Mouse (Mus musculus) kidney, adult 9 months (tissue): ENCODE data around the gene Map4k4.
A peak's percentile ranks its signal among the peaks of the same experiment; 100 is the strongest.

Source experiments
- DNase-seq: peaks from one replicate; pipeline ENCODE4 v3.0.0; 2022

Gene Map4k4

GRCm38 (mm10) chr1:39901063-39901811 is 524 bp downstream of the Map4k4 start:
- DNase-seq, result peak; percentile 38

- no peak for DNase-seq
Observed at GRCm38 (mm10) chr1:39901851-39902703, 1.4 kb downstream of the Map4k4 start.

- DNase-seq, result peak; percentile 23
Observed at GRCm38 (mm10) chr1:39902704-39903151, 2.0 kb downstream of the Map4k4 start.

DNA sequence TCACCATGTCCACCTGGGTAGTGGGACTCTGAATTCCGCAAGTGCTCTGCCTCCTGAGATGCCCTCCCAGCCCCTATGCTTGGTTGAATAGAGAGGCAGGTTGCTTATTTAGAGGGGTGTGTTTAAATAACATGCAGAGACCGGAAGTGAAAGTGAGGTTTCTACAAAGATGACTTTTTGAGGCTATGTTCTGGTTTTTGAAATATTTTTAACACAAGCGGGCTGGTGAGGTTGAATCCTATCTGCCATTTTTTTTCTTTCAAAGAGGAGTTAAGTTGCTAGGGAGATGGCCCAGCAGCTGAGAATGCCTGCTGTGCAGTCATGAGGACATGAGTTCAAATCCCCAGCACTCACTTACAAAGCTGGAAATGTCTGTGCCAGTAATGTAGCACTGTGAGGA is 4.0 kb downstream of the Map4k4 start:
- DNase-seq, result no peak

DNA sequence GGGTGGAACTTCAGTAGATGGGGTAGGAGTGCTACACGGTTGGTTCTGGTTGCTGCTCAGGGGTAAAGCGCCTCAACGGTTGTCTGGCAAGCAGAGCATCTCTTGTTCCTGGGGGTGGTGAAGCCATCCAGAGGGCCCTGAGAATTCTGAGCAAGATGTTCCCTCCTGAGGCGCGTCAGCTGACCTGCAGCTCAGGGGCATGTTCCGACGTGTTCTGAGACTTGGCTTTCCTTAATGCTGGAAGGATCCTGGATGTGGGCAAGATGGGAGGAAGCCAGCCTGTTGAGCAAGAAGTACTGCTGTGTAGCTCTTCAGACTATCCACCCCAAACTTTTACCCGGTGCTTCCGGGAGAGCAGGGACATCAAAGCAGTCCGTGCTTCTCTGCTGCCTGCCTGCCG is 6.2 kb downstream of the Map4k4 start:
- DNase-seq, result no peak

GRCm38 (mm10) chr1:39908976-39909375 is 8.3 kb downstream of the Map4k4 start:
- no peak for DNase-seq

- peak; percentile 57 for DNase-seq
Observed at GRCm38 (mm10) chr1:39911446-39911845, 10.7 kb downstream of the Map4k4 start.

DNA sequence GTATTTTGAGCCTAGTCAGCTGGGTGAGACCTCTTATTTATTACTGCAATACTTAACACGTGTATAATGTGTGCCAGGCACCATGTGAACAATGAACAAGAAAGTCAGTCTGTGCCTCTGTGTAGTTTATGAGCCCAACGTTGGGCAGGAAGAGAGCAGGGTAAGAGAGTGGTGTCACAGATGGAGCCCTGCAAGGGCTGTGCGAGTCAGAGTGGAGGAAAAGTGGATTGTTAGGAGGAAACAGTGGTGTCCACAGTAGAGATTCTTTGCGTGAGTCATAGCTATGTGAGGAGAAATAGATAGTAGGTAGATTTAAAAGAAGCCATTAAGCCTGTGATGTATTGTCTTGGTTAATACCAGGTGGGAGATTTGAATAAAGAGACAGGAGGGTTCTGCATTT is 12.5 kb downstream of the Map4k4 start:
- DNase-seq, result no peak

- DNase-seq, result no peak
Observed at GRCm38 (mm10) chr1:39916144-39916543, 15.4 kb downstream of the Map4k4 start.

DNA sequence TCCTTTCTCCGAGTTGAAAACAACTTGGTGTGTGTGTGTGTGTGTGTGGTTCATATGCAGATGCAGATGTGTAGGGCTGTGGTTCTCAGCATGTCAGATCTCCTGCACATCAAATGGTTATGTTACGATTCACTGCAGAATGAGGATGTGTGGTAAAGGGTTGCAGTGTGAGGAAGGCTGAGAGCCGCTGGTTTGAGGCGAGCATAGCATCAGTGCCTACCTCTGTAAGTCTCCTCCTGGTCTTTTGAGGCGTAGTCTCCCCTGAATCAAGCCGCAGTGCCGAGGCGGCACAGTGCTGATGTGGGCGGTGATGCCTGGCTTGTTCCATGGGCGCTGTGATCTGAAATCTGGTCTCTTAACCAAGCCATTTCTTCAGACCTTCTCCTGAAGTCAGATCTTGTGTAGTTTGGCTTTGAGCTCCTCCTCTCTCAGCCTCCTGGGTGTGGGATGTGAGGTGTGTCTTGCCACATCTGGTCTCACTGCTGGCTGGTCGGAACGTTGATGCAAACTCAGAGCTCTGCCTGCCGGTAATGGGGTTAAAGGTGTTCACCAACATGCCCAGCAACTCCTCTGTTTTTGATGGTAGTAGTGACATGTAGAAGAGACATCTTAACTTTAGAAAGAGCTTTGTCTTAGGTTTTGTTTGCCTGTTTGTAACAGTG is 17.3 kb downstream of the Map4k4 start:
- DNase-seq, result no peak

DNA sequence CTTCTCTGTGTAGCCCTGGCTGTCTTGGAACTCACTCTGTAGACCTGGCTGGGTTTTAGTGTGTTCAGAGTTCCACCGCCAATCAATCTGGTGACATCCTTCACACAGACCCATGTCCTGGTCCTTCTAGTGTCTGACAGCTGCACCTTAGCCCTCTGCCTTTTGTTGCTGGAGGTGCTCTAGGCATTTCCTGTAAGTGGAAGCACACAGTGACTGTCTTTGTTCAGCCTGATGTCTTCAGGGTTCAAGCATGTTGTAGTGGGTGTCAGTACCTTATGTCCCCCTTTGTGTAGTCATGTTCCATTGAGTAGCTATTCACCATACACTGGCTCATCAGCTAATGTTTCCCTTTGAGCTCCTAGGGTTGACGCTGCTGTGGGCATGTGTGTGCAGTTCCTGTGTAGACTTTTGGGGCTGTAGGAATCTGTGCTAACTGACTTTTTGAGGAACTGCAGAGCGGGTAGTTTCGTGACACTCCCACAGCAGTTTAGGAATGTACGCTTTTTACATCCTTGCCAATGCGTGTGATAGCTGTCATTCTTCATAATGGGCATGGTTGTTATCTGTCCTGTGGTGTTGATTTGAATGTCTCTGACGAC is 17.9 kb downstream of the Map4k4 start:
- DNase-seq, result no peak

- DNase-seq, result no peak
Observed at GRCm38 (mm10) chr1:39920616-39921015, 19.9 kb downstream of the Map4k4 start.

- DNase-seq, result no peak
Observed at GRCm38 (mm10) chr1:39921996-39922395, 21.3 kb downstream of the Map4k4 start.

DNA sequence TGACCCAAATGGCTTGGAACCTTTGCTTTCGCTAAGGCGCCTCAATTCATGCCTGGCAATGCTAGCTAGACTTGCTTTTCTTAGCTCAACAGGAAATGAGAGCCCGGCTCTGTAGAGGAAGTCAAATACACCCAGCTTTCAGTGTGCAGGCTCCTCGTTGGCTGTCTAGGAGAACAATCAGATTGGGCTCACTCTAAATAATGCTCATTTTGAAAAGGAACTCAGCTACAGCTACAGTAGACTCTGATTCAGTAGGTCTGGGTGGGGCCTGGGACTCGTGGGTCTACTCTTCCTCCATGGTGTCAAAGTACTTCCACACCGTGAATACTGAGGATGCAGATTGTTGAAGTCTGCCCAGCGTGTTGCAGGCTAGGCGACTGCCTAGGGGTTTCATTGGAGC is 22.0 kb downstream of the Map4k4 start:
- DNase-seq, result peak; percentile 66

DNA sequence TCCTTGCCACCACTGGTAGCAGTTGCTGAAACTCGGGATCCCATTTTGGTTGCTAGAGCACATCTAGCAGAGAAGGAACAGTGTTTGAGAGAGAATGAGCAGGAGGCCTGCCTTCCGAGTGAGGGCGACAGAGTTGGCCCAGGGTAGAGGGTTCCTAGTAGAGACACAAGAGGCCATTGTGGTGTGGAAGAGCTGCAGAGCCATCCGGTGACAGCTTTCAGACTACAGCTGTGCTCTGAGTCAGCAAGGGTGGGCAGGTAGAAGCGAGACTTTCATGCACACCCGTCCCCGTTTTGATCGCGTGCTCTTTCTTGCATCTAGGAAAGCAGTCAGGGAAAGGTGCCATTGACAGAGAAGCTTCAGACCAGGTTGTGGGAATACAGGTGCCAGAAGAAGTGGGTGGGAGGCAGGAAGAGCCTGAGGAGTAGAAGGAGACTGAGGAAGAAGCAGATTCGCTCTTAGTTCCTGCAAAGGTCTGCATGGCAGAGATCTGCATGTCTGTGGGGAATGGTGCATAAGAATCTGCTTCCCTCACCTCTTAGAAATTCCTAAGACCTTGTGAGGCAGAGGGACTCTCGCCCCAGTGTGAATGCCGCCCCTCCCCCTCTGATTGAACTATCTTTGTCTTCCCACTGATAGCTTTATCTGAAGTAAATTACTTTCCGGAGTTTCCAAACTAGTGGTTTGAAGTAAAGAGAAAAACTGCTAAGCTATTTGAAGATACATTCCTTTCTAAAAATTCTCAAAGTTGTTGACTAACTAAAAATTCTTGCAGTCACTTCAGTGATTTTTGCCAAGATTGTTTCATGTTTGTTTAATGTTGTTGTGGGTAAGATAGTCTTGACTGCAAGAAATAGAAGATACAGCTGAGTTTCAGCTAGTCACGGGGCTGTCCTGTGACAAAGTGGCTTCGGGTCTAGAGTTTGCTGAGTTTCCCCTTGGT is 23.0 kb downstream of the Map4k4 start:
- DNase-seq, result no peak

DNA sequence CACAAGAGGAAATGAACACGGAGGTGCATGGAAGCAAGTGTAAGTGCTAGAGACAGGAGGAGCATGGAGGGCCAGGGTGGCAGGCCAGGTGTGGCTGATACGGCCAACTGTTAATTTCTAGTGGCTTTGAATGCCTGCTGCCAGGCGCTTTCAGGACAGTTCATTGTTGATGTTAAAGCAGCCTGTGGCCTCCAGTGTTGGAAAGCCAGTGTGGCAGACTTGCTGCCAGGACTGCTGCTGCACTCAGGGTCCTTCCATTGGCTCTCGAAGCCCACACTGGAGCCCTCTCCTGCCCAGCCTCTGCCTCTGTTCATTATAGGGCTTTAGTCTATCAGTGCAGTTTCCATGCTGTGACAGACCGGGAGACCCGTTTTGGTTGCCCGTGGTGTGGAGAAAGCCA is 30.3 kb downstream of the Map4k4 start:
- no peak for DNase-seq

GRCm38 (mm10) chr1:39932216-39932739 is 31.6 kb downstream of the Map4k4 start:
- DNase-seq, result no peak

GRCm38 (mm10) chr1:39932922-39933321 is 32.2 kb downstream of the Map4k4 start:
- DNase-seq, result no peak

DNA sequence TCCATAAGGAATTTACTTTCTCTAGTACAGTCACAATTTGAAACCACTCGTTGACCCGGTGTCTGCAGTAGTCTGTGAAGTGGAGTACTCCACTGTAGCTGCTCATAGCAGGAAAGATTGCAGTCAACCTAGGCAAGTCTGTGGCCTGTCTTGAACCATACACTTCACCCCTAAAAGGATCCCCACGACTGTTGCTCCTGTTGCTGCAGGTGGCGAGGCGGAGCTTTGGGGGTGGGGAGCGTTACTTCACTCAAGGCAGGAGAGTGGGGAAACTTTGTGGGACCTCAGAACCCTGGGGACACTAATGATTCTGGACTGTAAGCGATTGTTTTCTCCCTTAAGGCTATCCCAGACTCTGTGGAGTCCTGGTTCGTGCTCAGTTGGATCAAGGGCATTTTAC is 34.2 kb downstream of the Map4k4 start:
- no peak for DNase-seq

DNA sequence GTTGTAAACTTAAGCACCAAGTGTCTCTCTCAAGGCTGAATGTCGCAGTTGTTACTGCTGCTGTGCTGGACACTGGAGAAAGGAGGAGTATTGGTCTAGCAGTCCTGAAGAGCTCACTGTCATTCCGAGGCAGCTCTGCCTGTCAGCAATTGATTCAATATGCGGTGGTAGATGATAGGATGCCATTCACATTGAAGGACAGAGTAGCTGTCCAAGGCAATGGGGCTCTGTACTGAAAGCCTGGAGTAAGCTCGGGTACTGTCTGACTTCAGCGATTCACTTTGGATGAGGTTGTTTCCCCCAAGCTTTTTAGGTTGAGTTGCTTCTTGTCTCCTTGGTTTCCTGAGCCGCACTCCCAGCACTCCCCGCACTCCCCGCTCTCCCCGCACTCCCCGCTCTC is 34.9 kb downstream of the Map4k4 start:
- DNase-seq, result no peak

DNA sequence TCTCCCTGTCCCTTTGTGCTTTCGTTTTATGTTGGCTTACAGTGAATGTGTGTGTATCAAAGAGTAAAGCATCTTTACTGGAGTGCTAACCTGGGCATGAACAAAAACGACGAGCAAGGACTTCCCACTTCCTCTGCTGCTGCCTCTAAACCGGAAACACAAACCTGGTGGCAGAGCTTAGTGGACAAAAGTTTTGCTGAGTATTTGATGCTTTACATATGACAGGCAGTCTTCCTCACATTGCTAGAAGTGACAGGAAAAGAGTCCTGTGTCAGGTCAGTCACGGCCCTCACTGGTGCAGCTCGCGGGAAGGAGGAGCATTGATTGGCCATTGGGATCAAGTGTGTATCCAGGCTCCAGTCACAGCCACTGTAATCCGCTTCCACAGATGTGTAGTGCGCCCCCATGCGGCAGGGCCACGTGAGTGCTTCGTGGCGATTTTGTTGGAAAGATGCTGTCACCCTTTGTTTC is 35.7 kb downstream of the Map4k4 start:
- peak; percentile 93 for DNase-seq

GRCm38 (mm10) chr1:39936934-39937333 is 36.2 kb downstream of the Map4k4 start:
- no peak for DNase-seq
